Mouse (Mus musculus) ES-Bruce4 (cell line): ENCODE data around the gene Msi2. TPM values are rescaled to one million over a fixed set of nuclear protein-coding genes. Genes with fewer than 3 reads are reported as not detected.

Experiments used
- H3K27ac ChIP-seq: 2 replicates; pipeline ENCODE4 v1.5.1; 2012; ENCODE audit warnings: low read length, inconsistent platforms; ENCODE audit not compliant: insufficient read depth
- H3K27me3 ChIP-seq: 2 replicates; pipeline ENCODE4 v1.6.1; 2012; ENCODE audit warnings: mild to moderate bottlenecking, low read length, inconsistent platforms; ENCODE audit not compliant: control insufficient read depth, poor library complexity, insufficient read depth, severe bottlenecking
- H3K36me3 ChIP-seq: 2 replicates; pipeline ENCODE4 v1.6.1; 2012; ENCODE audit warnings: inconsistent platforms, mild to moderate bottlenecking, low read length, moderate library complexity; ENCODE audit not compliant: control insufficient read depth, poor library complexity, insufficient read depth, severe bottlenecking
- H3K4me1 ChIP-seq: one replicate; pipeline ENCODE4 v1.8.1; 2011; ENCODE audit warnings: low read length; ENCODE audit not compliant: control insufficient read depth, insufficient read depth
- H3K4me3 ChIP-seq: 2 replicates; pipeline ENCODE4 v1.5.1; 2011; ENCODE audit warnings: low read depth, mild to moderate bottlenecking, low read length
- H3K9ac ChIP-seq: 2 replicates; pipeline ENCODE4 v1.6.1; 2012; ENCODE audit warnings: low read depth, mild to moderate bottlenecking, inconsistent platforms; ENCODE audit not compliant: poor library complexity, severe bottlenecking
- H3K9me3 ChIP-seq: replicated peaks from 2 replicates; pipeline ENCODE4 v1.6.1; 2012; ENCODE audit warnings: mild to moderate bottlenecking, low read length, inconsistent platforms; ENCODE audit not compliant: control insufficient read depth, poor library complexity, insufficient read depth, severe bottlenecking
- CTCF ChIP-seq: IDR thresholded peaks from one replicate; pipeline ENCODE4 v1.8.1; 2011; ENCODE audit warnings: low read depth, low read length
- EP300 ChIP-seq: IDR thresholded peaks from 2 replicates; pipeline ENCODE4 v1.6.1; 2011; ENCODE audit warnings: low read depth, low read length; ENCODE audit not compliant: insufficient read depth
- POLR2A ChIP-seq: IDR thresholded peaks from one replicate; pipeline ENCODE4 v1.8.1; 2011; ENCODE audit warnings: low read length; ENCODE audit not compliant: insufficient read depth
- polyA plus RNA-seq: library from polyadenylated mRNA; stranded (reverse); fragments of >200 nt; gene quantifications from 2 replicates; pipeline ENCODE4 v1.2.4, GENCODE M21; 2011; ENCODE audit warnings: low read depth; ENCODE audit not compliant: missing spikeins, insufficient read depth, insufficient read length

Msi2 gene
- polyA plus RNA-seq, 1 experiment = 110 TPM

DNA sequence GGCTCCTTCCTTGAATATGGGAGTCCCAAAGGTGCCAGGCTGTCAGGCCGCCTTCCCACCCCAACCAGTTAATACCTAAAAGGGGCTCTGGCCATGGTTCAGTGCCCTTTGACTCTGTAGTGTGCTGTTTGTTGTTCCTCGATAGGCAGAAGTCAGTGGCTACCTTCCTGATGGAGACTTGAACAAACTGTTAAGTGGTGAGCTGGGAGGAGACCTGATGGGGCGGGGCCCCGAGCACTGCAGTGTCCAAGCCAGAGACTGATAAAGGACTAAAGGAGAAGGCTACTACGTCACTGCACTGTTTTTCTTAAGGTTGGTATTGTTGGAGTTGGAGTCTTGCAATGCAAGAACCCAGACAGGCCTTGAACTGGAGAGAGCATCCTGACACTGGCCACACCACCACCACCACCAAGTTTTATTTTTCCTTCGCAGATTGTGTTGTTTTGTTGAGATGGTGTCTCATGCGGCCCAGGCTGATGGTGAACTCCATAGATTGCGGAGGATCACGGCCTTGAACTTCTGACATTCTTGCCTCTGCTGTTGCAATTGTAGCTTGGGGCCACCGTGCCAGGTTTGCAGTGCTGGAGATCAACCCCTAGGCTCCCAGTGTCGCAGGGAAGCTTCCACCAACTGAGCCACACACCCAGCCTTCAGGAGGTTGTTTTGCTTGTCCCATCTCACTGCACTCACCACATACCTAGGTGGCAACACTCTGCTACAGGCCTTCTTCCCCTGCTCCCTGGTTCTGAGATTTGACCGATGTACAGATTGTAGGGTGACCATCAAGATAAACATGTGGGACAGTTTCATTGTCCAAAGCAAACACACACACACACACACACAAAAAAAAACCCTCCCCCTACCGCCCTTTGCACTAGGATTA lies 2.2 kb upstream of the Msi2 start:
- Histone ChIP-seq H3K4me1 (peaks cover 4% of the 10 kb centered on the region), H3K27ac (no peak overlapping the region), H3K9ac (no peak overlapping the region), H3K9me3 (no peaks in the 10 kb centered on the region), H3K27me3 (no peaks in the 10 kb centered on the region), H3K36me3 (no peaks in the 10 kb centered on the region), H3K4me3 (no peak overlapping the region)
- TF ChIP-seq POLR2A = no peak
- TF ChIP-seq CTCF = no peak
- TF ChIP-seq EP300 = no peak

DNA sequence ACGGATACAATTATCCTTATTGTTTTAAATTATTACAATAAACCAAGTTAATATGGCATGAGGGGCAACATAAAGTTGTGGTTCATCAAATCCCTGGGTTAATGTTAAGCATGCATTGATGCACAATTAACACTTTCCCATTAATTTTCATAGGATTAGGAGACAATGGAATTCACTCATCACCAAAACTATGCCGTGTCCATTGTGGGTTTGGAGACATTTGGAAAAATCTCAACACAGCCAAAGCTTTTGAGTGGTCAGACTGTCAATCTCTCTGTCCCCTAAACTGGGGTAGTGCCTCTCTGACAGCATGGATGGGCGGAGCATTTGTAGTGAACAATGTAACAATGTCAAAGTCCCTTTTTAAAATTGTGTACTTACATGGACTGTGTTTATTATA lies 1.3 kb upstream of the Msi2 start:
- no peaks in the 10 kb centered on the region; the same call in 1 of the 2 replicates for H3K36me3 ChIP-seq
- H3K9me3 ChIP-seq = no peaks in the 10 kb centered on the region
- no peak overlapping the region for H3K27ac ChIP-seq
- no peak for TF ChIP-seq CTCF
- no peak for TF ChIP-seq POLR2A
- no peak for TF ChIP-seq EP300
- H3K27me3 ChIP-seq = no peaks in the 10 kb centered on the region
- H3K4me3 ChIP-seq = no peak overlapping the region
- H3K9ac ChIP-seq = peak overlapping the region; percentile 100; the same call in 1 of the 2 replicates
- peaks cover 4% of the 10 kb centered on the region for H3K4me1 ChIP-seq

GRCm38 (mm10) chr11:88718766-88719595 lies 668 bp upstream of the Msi2 start:
- H3K4me1 ChIP-seq = peaks cover 6% of the 10 kb centered on the region
- no peaks in the 10 kb centered on the region for H3K27me3 ChIP-seq
- peak overlapping the region; percentile 74 for H3K4me3 ChIP-seq
- H3K27ac ChIP-seq = no peak overlapping the region
- TF ChIP-seq POLR2A = no peak
- TF ChIP-seq CTCF = no peak
- TF ChIP-seq EP300 = no peak
- H3K9ac ChIP-seq = peak overlapping the region; percentile 100
- no peaks in the 10 kb centered on the region for H3K9me3 ChIP-seq
- H3K36me3 ChIP-seq = no peaks in the 10 kb centered on the region; the same call in 1 of the 2 replicates

DNA sequence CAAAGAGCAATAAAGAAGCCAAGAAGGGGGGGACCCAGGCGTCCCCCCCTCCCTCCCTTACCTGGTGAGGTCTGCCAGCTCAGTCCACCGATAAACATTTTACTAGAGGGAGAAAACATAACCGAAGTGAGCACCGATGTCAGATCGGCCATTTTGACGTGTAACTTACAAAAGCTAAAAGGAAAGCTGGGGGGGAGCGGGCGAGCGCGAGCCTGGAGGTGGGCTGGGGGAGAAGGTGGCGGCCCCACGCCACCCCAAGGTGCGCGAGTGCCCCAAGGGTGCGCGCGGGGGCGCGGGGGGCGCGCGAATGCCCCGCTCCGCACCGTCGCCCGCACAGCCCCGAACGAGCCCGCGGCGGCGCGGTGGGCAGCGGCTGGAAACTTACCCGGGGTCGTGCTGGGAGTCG lies 666 bp downstream of the Msi2 start:
- no peak for TF ChIP-seq CTCF
- no peak for TF ChIP-seq EP300
- TF ChIP-seq POLR2A = no peak
- Histone ChIP-seq H3K9me3 (no peaks in the 10 kb centered on the region), H3K36me3 (peaks cover 2% of the 10 kb centered on the region), H3K9ac (peak overlapping the region; percentile 100), H3K4me1 (peaks cover 6% of the 10 kb centered on the region), H3K27me3 (no peaks in the 10 kb centered on the region), H3K27ac (no peak overlapping the region), H3K4me3 (peak overlapping the region; percentile 67)

- Histone ChIP-seq H3K27me3 (no peaks in the 10 kb centered on the region), H3K27ac (no peak overlapping the region), H3K4me3 (peak overlapping the region; percentile 67), H3K4me1 (peaks cover 6% of the 10 kb centered on the region), H3K36me3 (peaks cover 8% of the 10 kb centered on the region), H3K9me3 (no peaks in the 10 kb centered on the region), H3K9ac (peak overlapping the region; percentile 100)
- TF ChIP-seq CTCF (no peak), EP300 (no peak), POLR2A (no peak)
Measured at GRCm38 (mm10) chr11:88717016-88717643, 1.2 kb downstream of the Msi2 start.
